Mouse (Mus musculus) CD4-positive helper T cell, adult 2 months (primary cell): ENCODE data around the gene Vezt.

Experiments
- DNase-seq: peaks from one replicate; pipeline ENCODE4 v3.0.0-alpha.2; 2012; ENCODE audit warnings: low read depth, missing footprints, low spot score

The Vezt gene

DNA sequence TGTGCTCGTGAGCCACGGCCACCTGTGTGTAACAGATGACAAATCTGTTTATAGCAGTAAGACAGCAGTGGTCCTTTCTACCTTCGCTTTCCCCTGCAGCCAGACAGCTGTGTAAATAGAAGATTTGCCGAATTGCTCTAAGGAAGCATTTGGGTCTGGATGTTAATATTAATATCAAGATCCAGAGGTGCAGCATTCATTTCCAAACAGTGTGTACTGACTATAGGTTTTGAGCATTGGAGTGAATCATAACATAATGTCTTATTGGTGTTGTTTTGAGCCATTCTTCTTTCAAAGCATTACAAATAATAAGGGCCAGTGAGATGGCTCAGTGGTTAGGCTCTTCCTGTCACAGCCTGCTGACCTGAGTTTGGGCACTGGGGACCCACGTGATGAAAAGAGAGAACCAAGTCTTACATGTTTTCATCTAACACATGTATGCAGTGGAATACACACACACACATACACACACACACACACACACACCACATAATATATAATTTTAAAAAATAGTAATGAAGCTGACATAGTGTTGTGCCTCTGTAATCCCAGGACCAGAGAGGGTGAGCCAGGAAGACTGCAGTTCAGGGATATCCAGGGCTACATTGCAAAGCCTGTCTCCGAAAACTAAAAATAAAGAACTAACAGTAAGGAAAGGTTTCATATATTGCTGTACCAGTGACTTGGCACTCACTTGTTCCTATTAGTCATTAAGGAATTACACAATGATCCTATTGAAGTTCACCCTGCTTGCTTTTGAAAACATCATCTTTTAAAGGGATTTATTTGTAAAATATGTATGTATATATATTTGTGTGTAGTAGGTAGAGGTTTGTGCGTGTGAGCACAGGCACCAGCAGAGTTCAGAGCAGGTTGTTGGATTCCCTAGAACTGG lies 3.0 kb upstream of the Vezt start:
- DNase-seq: no peak

GRCm38 (mm10) chr10:94037596-94037995 lies 2.0 kb upstream of the Vezt start:
- DNase-seq: no peak

GRCm38 (mm10) chr10:94037196-94037595 lies 1.6 kb upstream of the Vezt start:
- DNase-seq: peak; percentile 39

DNA sequence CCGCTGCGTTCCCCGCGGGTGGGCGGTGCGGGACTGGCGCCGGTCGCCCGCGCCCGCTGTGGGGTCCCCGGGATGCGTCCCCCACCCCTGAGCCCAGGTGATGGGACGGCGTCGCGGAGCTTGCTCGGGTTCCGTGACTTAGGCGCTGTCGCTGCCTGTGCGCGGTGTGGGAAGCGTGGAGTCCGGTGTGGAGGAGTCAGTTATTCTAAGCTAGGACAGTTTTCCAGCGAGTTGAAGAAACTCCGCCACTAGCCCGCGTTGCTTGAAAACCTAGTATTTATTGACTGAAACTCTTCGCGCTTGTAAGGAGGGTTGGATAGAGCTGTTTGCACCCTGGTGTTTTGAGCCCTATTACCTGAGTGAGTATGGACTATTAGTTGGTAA lies 750 bp upstream of the Vezt start:
- no peak for DNase-seq

GRCm38 (mm10) chr10:94034876-94035657 lies 550 bp downstream of the Vezt start:
- no peak for DNase-seq

GRCm38 (mm10) chr10:94031164-94031563 lies 4.5 kb downstream of the Vezt start:
- DNase-seq: no peak

DNA sequence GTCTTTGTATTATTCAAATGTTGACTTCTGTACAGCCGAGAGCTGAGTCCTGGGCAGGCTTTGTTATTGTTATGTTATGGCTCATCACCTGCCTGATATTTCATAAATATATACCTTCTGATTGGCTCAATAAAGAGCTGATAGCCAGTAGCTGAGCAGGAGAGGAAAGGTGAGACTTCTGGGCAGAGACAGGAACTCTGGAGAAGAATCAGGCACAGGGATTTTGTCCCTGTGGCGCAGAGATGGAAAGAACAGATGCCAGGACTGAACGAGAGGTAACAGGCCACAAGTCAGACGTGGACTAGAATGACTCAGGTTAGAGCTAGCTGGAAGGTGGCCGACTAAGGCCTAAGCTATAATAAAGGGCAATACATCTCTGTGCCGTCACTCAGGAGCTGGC lies 7.1 kb downstream of the Vezt start:
- DNase-seq: no peak

DNA sequence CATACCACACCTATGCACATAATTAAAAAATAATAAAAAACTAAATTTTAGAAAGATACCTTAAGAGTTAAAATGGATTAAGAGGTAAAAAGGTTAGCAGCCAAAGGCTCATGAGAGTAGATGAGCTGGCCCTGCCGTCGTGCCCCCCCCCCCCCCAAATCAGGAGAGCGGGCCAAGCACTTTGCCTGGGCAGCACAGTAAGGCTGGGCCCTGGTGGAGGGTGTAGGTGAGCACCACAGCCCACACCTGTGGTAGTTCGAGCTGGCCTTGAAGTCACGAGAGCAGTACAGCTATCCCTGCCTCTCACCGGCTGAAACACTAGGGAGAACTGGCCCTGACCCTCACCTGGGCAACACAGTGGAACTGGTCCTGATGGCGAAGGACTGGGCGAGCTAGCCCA lies 10.5 kb downstream of the Vezt start:
- DNase-seq: no peak

GRCm38 (mm10) chr10:94021059-94021458 lies 14.6 kb downstream of the Vezt start:
- DNase-seq: peak; percentile 34

DNA sequence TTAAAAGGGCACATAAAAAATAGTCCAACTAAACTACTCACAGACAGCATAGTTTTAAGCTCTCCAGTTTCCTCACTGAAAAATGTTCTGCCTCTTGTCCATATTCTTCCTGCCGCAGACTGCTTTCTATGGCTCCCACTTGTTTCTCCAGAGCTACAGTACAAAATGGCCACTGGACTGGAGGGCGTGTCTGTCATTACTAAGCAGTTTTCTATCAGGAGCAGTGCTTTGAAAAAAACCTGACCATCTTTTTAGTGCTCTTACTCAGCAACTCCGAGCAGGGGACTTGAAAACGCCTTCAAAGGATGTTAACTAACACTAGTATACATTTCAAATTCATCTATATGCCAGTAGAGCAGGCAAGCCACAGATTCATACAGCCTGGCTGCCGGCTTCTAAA lies 15.0 kb downstream of the Vezt start:
- DNase-seq: peak; percentile 27

- DNase-seq: no peak
Observed at GRCm38 (mm10) chr10:94017455-94017854, 18.2 kb downstream of the Vezt start.

DNA sequence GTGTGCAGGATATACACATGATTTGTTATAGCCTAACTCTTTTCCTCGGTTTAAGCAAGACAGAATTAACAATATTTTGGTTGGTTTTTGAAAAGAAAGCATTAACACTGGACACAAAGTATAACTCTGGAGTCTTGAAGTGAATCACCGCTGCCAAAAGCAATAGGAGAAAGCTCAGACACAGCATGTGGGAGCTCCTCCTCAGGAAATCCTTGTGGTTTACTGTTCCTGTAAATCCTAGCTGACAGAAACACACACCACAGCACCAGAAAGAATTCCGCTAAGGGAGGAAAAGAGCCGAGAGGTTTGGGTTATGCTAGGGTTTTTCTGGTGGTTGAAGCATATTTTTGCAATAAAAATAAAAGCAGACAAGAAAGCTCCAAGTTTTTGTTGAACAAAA lies 21.4 kb downstream of the Vezt start:
- DNase-seq: no peak

DNA sequence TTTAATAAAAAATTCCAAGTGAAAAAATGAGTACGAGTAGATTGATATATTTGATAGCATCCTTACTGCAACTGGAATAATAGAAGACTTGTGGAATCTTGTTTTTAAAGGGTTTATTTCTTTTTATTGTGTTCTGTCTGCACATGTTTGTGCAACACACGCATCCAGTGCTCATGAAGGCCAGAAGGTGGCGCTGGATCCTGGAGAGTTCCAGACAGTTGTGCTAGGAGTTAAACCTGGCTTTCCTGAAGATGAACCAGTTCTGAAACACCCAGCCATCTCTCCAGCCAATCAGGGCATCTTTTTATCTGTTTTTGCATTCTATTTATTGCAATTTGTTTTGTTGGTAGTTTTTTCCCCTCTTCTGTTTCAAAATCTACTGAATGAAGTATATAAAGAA lies 22.4 kb downstream of the Vezt start:
- peak; percentile 56 for DNase-seq

DNA sequence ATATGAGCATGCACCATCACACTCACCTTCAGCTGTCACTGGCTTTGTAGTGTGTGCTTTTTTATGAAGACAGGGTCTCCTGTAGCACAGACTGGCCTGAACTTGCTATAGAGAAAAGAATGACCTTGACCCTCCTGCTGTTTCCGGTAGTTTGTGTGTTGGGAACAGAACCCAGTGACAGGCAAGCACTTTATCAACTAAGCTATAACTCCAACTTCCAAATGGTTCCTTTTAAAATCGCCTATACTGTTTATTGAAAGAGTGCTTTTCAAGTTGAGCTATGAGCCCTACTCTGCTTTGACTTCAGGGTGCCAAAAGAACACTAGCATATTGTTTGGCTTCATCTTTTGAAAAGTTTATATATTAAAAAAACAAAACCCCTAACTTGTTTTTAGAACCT lies 24.6 kb downstream of the Vezt start:
- DNase-seq: no peak

DNA sequence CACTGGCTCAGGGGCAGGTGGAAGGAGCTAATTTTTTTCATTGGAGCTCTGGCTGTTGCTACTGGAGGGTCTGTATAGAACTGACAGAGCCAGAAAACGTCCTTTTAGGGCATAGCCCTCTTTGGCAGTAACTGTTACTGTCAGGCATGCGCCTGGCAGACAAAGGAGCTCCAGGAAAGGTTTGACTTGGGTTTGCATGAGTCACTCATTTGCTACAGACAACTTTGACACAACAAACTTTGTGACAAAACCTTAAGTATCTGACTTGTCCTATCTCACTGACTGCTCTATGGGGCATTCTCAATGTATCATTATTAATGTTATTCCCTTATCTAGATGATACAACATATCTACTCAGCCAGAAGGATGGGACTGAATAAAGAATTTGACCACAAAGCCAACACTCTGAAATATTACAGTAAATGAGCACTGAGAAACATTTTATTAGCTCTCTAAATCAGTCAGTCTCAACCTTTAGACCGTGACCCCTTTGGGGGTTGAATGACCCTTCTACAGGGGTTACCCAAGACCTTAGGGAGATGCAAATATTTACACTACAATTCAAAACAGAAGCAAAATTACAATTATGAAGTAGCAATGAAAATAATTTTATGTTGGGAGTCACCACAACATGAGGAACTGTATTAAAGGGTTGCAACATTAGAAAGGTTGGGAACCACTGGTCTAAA lies 25.5 kb downstream of the Vezt start:
- DNase-seq: no peak

GRCm38 (mm10) chr10:94008356-94008755 lies 27.3 kb downstream of the Vezt start:
- DNase-seq: no peak

DNA sequence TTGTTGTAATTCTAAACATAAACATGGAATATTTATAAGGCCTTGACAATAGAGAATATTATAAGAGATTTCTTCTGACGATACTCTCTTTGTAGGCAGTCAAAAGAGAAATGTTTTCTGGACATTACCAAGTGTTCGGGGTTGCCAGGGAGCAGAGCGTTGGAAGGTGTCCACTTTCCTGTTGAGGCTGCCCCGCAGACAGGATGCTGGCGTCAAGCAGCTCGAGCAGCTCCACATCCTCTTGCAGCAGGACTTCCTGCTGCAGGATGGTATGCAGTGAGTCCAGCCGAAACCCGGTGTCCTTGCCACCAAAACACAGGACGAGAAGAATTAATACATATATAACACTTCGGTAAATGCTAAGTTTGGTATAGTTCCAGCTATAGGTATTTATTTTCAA lies 35.4 kb downstream of the Vezt start:
- DNase-seq: no peak

DNA sequence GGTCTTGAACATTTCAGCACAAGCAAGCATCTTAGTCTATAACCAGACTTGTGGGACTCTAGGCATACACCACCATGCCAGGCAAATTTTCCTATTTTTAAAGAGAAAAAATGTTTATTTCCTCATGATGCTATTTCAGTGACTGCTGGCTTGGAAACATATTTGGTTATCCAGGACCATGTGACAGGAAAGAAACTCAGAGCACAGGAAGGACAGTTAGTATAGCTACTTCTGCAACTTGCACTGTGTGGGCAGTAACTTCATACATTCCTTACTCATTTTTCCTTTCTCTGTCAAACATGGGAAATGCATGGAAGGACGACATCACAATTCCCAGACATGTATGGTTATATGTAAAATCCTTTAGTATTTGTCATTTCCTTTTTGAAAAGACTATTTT lies 36.3 kb downstream of the Vezt start:
- DNase-seq: no peak

DNA sequence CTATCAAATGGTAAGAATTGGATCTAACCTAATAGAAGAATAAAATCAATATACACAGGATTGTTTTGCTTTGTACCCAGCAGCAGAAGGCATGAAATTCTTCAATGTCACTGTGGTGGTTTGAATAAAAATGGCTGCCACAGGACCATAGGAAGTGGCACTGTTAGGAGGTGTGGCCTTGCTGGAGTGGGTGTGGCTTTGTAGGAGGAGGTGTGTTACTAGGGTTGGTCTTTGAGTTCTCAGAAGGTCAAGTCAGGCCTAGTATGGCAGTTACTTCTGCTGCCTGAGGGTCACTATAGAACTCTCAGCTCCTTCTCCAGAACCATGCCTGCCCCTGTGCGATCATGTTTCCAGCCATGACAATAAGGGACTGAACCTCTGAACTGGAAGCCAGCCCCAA lies 40.5 kb downstream of the Vezt start:
- DNase-seq: no peak

GRCm38 (mm10) chr10:93994136-93994535 lies 41.5 kb downstream of the Vezt start:
- DNase-seq: no peak

DNA sequence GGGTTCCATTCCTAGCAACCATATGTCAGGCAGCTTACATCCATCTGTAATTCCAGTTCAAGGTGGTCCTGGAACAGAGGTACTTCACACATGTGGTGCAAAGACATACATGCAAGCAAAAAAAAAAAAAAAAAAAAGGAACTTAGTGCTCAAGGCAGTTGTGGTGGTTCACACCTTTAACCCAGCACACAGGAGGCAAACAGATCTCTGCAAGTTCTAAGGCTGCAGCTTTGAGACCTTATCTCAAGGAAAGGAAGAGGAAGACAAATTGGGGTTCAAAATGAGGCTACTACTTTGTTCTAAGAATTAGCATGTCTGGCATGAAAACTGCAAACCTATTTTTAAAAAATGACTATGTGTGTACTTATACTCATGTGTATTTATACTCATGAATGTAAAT lies 50.3 kb downstream of the Vezt start:
- DNase-seq: peak; percentile 9

GRCm38 (mm10) chr10:93969306-93969705 lies 66.3 kb downstream of the Vezt start:
- no peak for DNase-seq
